Mouse (Mus musculus): ENCODE results near the gene Atp13a5. TPM values are rescaled to one million over a fixed set of nuclear protein-coding genes. Genes with fewer than 3 reads are reported as not detected.
A peak's percentile ranks its signal among the peaks of the same experiment; 100 is the strongest.

Atp13a5 gene
- total RNA-seq (2021) = 10 to 100 TPM; 10.4 to 12.4 TPM

- intact Hi-C loops (cut with DNase I) = no loop called here
- peak in 1 of 2 experiments; percentile 49 for DNase-seq (ENCODE audit: extremely low spot score in 1 of 2, low spot score in 2 of 2)
Observed at GRCm38 (mm10) chr16:29378458-29378857, at the start of gene Atp13a5. Atp13a5 (minus strand) TSS chr16:29378732.

DNA sequence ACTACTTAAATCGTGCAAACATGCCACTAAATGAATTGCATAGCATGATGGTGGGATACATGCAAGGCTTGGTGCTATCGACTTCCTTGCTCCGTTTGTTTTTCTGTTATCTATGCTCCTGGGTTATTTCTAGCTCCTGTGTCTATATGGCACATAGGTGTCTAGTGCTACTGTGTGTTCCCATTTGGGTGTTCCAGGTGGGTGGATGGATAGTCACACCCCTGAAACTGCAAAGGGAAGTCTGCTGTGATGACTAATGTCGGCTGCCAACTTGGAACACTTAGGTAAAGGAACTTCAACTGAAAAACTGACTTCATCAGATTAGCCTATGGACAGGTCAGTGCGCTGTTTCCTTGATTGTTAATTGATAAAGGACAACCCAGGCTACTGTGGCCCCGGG is 36.3 kb upstream of the Atp13a5 start:
- intact Hi-C loops (cut with DNase I) = no loop called here
- DNase-seq (ENCODE audit: extremely low spot score in 1 of 2, low spot score in 2 of 2) = no peak

- intact Hi-C loops (cut with DNase I) = no loop called here
- DNase-seq (ENCODE audit: extremely low spot score in 1 of 2, low spot score in 2 of 2) = no peak
Observed at GRCm38 (mm10) chr16:29407319-29407718, 28.8 kb upstream of the Atp13a5 start.

GRCm38 (mm10) chr16:29399079-29399478 is 20.5 kb upstream of the Atp13a5 start:
- DNase-seq (ENCODE audit: extremely low spot score in 1 of 2, low spot score in 2 of 2) = no peak
- intact Hi-C loops (cut with DNase I) = no loop called here

GRCm38 (mm10) chr16:29384781-29385180 is 6.2 kb upstream of the Atp13a5 start:
- intact Hi-C loops (cut with DNase I) = no loop called here
- no peak for DNase-seq (ENCODE audit: extremely low spot score in 1 of 2, low spot score in 2 of 2)

- no peak for DNase-seq (ENCODE audit: extremely low spot score in 1 of 2, low spot score in 2 of 2)
- intact Hi-C loops (cut with DNase I) = no loop called here
Observed at GRCm38 (mm10) chr16:29374636-29375035, 3.9 kb downstream of the Atp13a5 start.

GRCm38 (mm10) chr16:29331351-29332044 is 47.0 kb downstream of the Atp13a5 start:
- intact Hi-C loops (cut with DNase I) = no loop called here
- DNase-seq (ENCODE audit: extremely low spot score in 1 of 2, low spot score in 2 of 2) = peak in 1 of 2 experiments; percentile 57

DNA sequence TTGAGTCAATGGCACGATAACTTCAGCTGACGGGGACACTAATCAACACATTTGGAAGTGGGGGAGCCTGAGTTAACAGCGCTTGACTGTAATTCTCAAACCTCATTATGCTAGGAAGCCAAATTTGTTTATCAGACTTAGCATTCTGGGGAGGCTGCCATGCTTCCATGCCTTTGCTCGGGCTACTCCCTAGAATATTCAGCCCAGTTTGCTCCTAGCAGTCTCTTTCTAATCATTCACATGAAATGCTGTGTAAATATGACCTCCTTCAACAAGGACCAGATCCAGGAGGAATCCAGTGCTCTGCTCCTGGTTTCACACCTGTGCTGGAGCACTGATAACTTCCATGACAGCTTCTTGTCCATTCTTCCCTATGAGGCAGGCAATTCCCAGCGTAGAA is 47.6 kb downstream of the Atp13a5 start:
- no peak for DNase-seq (ENCODE audit: extremely low spot score in 1 of 2, low spot score in 2 of 2)

DNA sequence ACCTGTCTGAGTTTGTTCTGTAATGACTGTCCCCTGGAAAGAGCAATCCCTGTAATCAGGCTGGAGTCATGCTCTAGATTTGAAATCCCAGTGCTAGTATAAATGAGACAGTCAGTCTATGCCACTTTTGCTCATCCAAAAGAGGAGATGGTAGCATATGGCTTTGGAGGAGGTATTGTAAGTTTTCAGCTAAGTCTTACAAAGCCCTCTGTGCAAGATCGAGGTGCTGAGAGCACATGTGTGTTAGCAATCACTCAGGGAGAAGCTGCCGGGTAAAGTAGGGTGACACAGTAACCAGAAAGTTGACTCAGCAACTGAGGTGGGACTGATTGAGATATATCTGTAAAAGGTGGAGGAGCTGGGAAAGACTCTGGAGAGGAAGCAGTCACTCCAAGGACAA is 49.3 kb downstream of the Atp13a5 start:
- no peak for DNase-seq (ENCODE audit: extremely low spot score in 1 of 2, low spot score in 2 of 2)
- intact Hi-C loops (cut with DNase I) = no loop called here

More for the DNA sequence above, 47.6 kb downstream of the Atp13a5 start:
- intact Hi-C loops (cut with DNase I) = no loop called here

GRCm38 (mm10) chr16:29327910-29328309 is 50.6 kb downstream of the Atp13a5 start:
- intact Hi-C loops (cut with DNase I) = no loop called here
- no peak for DNase-seq (ENCODE audit: extremely low spot score in 1 of 2, low spot score in 2 of 2)

DNA sequence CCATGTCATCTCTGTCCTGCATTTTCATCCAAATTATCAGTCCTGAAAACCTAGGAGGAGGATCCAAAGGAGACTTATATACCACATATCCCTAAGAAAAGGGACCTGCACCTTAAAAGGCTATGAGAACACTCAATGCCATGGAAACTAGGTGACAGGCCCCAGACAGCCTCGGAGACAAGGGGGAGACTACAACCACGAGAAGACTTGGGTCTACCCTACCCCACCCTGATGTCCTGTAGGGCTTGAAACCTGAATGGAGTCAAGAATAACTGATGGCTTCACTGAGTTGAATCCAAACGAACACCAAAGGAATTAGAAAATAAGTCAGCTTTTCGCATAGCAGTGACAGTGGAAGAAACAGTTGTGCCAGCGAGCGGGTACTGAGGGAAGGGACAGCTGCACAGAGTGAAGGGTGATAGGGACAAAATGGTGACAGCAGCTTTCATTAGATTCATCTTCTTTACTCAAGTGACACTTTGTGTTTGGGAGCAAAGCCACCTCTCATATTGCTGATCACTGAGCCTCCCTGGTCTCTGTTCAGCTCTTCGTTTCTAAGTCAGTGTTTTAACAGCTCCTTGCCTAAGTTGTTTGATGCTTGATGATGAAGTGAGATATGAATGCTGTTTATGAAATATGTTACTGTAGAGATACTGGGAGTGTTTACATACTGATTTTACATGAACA is 53.2 kb downstream of the Atp13a5 start:
- intact Hi-C loops (cut with DNase I) = no loop called here

GRCm38 (mm10) chr16:29320717-29321116 is 57.8 kb downstream of the Atp13a5 start:
- intact Hi-C loops (cut with DNase I) = no loop called here

More for the DNA sequence above, 53.2 kb downstream of the Atp13a5 start:
- DNase-seq (ENCODE audit: extremely low spot score in 1 of 2, low spot score in 2 of 2) = no peak

GRCm38 (mm10) chr16:29315391-29315790 is 63.1 kb downstream of the Atp13a5 start:
- no peak for DNase-seq (ENCODE audit: extremely low spot score in 1 of 2, low spot score in 2 of 2)
- intact Hi-C loops (cut with DNase I) = no loop called here

More at GRCm38 (mm10) chr16:29320717-29321116, 57.8 kb downstream of the Atp13a5 start:
- no peak for DNase-seq (ENCODE audit: extremely low spot score in 1 of 2, low spot score in 2 of 2)

DNA sequence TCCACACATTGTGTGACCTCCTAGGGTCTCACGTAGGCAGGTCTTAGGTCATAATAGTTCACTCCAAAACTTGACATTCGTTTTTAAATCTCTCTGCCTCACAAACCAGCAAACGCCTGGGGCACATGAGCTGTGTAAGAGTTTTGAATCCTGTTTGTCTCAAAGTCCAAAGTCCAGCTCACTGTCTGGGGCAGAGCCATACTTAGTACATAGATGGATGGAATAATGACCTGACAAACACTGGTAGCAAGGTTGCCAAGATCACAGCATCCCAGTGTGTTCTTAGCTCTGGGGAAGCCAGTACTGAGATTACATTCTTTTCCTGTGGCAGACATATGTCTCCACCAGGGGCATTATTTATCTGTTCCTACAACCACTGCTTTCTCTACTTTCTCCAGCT is 63.5 kb downstream of the Atp13a5 start:
- intact Hi-C loops (cut with DNase I) = no loop called here
- DNase-seq (ENCODE audit: extremely low spot score in 1 of 2, low spot score in 2 of 2) = no peak

GRCm38 (mm10) chr16:29297555-29298021 is 80.9 kb downstream of the Atp13a5 start:
- no peak for DNase-seq (ENCODE audit: extremely low spot score in 1 of 2, low spot score in 2 of 2)
- intact Hi-C loops (cut with DNase I) = no loop called here

DNA sequence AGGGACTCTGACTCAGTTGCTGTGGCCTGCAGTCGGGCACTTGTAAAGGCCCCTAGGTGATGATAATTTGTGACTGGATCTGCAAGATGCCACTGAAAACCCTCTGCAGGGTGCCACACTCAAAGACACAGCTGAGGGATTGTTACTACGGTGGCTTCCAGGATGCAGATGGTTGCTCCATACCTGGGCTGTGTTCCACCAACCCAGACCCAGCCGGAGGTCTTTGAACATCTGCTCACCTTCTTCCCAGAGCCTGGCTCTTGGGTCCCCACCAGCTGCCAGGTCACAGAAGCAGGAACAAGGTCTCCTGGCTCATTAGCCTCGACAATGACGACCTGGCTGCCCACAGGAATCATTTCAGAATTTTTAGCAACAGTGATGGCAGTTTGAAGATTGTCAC is 97.8 kb downstream of the Atp13a5 start:
- intact Hi-C loops (cut with DNase I) = no loop called here
- DNase-seq (ENCODE audit: extremely low spot score in 1 of 2, low spot score in 2 of 2) = no peak

DNA sequence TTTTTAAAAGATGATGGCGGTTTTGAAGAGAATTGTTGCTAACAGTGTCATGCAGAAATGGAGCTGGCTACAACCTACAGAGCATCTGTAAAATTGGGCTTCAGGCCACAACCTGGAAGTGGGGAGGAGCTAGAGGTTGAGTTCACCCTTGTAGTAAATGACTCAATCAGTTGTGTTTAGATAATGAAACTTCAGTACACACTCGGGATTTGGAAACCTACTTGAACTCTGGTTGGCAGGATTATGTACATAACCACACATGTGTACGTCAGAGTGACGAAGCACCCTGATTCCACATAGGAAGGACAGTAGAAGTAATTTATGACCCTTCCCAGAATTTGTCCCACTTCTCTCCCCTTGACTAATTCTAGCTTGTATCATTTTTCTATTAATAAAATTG is 124.2 kb downstream of the Atp13a5 start:
- intact Hi-C loops (cut with DNase I) = no loop called here

GRCm38 (mm10) chr16:29235951-29236350 is 142.6 kb downstream of the Atp13a5 start:
- intact Hi-C loops (cut with DNase I) = no loop called here
- DNase-seq (ENCODE audit: extremely low spot score in 1 of 2, low spot score in 2 of 2) = no peak

More for the DNA sequence above, 124.2 kb downstream of the Atp13a5 start:
- DNase-seq (ENCODE audit: extremely low spot score in 1 of 2, low spot score in 2 of 2) = no peak

DNA sequence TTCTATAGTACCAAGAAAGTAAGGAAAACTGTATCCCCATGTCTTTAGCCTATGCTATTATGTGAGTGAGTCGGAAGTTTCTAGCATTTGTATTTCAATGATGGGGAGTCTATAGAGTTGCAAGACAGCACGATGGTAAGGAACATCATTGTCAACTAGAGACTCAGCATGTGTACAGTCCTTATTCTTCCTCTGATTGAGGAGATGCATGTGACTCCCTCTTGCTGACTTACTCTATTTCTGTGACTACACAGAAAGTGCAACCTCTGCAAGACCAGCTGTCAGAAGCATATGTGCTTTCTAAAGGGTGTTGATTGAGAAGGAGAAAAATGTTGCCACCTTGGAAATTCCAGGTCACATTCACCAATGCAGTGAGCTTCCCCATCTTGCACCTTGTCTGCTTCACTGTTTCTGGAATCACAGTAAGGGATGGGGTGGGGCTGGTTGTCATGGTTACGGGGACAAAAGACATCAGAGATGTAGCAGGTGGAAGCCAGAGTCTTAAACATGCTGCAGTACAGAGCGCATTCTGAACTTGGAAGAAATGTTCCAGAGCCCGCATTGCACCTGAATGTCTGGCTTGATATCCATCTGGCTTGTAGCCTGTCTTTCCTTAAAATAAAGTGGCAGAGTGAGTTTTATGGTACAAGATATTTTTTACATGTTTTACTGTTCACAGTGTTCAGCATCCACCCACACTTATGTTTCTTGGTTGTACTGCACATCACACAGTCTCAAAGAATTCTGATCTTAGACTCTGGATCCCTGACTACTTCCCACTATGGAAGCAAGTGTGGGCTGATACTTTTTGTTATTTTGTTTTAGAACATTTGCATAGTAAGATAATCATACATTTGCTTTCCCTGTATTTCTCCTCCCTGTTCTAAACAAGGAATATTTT is 161.9 kb downstream of the Atp13a5 start:
- intact Hi-C loops (cut with DNase I) = no loop called here
- DNase-seq (ENCODE audit: extremely low spot score in 1 of 2, low spot score in 2 of 2) = peak; percentile 52 to 63
